Mouse (Mus musculus): ENCODE data around the gene Tmem30c.

- TF ChIP-seq POLR2A (IDR thresholded peaks at IDR 0.05; ENCODE audit: borderline replicate concordance, low read depth, low read length) (no peak), CTCF (IDR thresholded peaks at IDR 0.05; ENCODE audit: low read depth, low read length) (no peak)
Observed at GRCm38 (mm10) chr16:57302792-57303698, 10.4 kb upstream of the Tmem30c start.
